Mouse (Mus musculus): ENCODE results near the gene Slit3.

Gene Slit3

GRCm38 (mm10) chr11:35198537-35199088 is 77.6 kb downstream of the Slit3 start:
- DNase-seq (ENCODE audit: low spot score), result no peak

GRCm38 (mm10) chr11:35202332-35202731 is 81.3 kb downstream of the Slit3 start:
- DNase-seq (ENCODE audit: low spot score), result no peak

GRCm38 (mm10) chr11:35203673-35204072 is 82.6 kb downstream of the Slit3 start:
- DNase-seq (ENCODE audit: low spot score), result no peak

- DNase-seq (ENCODE audit: low spot score), result no peak
These were observed 83.1 kb downstream of the Slit3 start for GRCm38 (mm10) chr11:35204084-35204483.

GRCm38 (mm10) chr11:35210728-35211682 is 90.0 kb downstream of the Slit3 start:
- DNase-seq (ENCODE audit: low spot score), result no peak

GRCm38 (mm10) chr11:35224025-35224424 is 103.0 kb downstream of the Slit3 start:
- no peak for DNase-seq (ENCODE audit: low spot score)

- DNase-seq (ENCODE audit: low spot score), result no peak
These were observed 110.5 kb downstream of the Slit3 start for GRCm38 (mm10) chr11:35231361-35232090.

GRCm38 (mm10) chr11:35232321-35232720 is 111.3 kb downstream of the Slit3 start:
- DNase-seq (ENCODE audit: low spot score), result no peak

- no peak for DNase-seq (ENCODE audit: low spot score)
These were observed 120.4 kb downstream of the Slit3 start for GRCm38 (mm10) chr11:35241379-35241778.

- no peak for DNase-seq (ENCODE audit: low spot score)
These were observed 122.6 kb downstream of the Slit3 start for GRCm38 (mm10) chr11:35243597-35243996.

- no peak for DNase-seq (ENCODE audit: low spot score)
These were observed 123.5 kb downstream of the Slit3 start for GRCm38 (mm10) chr11:35244526-35244925.

GRCm38 (mm10) chr11:35246623-35247022 is 125.6 kb downstream of the Slit3 start:
- DNase-seq (ENCODE audit: low spot score), result no peak

- DNase-seq (ENCODE audit: low spot score), result no peak
These were observed 127.1 kb downstream of the Slit3 start for GRCm38 (mm10) chr11:35248088-35248487.

GRCm38 (mm10) chr11:35250871-35251418 is 129.9 kb downstream of the Slit3 start:
- DNase-seq (ENCODE audit: low spot score), result no peak

- no peak for DNase-seq (ENCODE audit: low spot score)
These were observed 130.9 kb downstream of the Slit3 start for GRCm38 (mm10) chr11:35251910-35252309.

- DNase-seq (ENCODE audit: low spot score), result no peak
These were observed 136.3 kb downstream of the Slit3 start for GRCm38 (mm10) chr11:35257351-35257750.

GRCm38 (mm10) chr11:35261562-35262087 is 140.6 kb downstream of the Slit3 start:
- no peak for DNase-seq (ENCODE audit: low spot score)

- no peak for DNase-seq (ENCODE audit: low spot score)
These were observed 141.4 kb downstream of the Slit3 start for GRCm38 (mm10) chr11:35262289-35262941.

GRCm38 (mm10) chr11:35264749-35265148 is 143.7 kb downstream of the Slit3 start:
- DNase-seq (ENCODE audit: low spot score), result no peak

GRCm38 (mm10) chr11:35270396-35270795 is 149.4 kb downstream of the Slit3 start:
- no peak for DNase-seq (ENCODE audit: low spot score)

GRCm38 (mm10) chr11:35273416-35273815 is 152.4 kb downstream of the Slit3 start:
- DNase-seq (ENCODE audit: low spot score), result no peak

GRCm38 (mm10) chr11:35274036-35274435 is 153.0 kb downstream of the Slit3 start:
- no peak for DNase-seq (ENCODE audit: low spot score)
